In genomic region chr17:31557947-31558542, GRCm38 (mm10) we compare ENCODE assay signal across 8 mouse cellular contexts. TPM values are rescaled to one million over a fixed set of nuclear protein-coding genes. Genes with fewer than 3 reads are reported as not detected.
A peak's percentile ranks its signal among the peaks of the same experiment; 100 is the strongest.
DNase-seq lines count a peak whose midpoint lies in the region; ATAC-seq lines count a peak whose summit lies in the region.

No protein-coding gene starts in this region.

- no peaks in the 10 kb centered on the region for H3K9me3 ChIP-seq in forebrain, embryonic 13.5 days (replicated peaks)
- H3K9me3 ChIP-seq in forebrain, embryonic 12.5 days, result no peaks in the 10 kb centered on the region
- no peaks in the 10 kb centered on the region for H3K9me3 ChIP-seq in forebrain, embryonic 16.5 days (ENCODE audit: control insufficient read depth, low read length)

- no peak overlapping the region for H3K4me2 ChIP-seq in forebrain, embryonic 13.5 days
- no peak overlapping the region for H3K4me2 ChIP-seq in forebrain, embryonic 12.5 days
- H3K4me2 ChIP-seq in forebrain, embryonic 16.5 days (ENCODE audit: low read length), result no peak overlapping the region

- H3K9ac ChIP-seq in forebrain, embryonic 13.5 days, result no peak overlapping the region
- H3K9ac ChIP-seq in forebrain, embryonic 12.5 days, result no peak overlapping the region
- no peak overlapping the region for H3K9ac ChIP-seq in forebrain, embryonic 16.5 days (replicated peaks; ENCODE audit: low read depth, low read length)

- no peak for ATAC-seq in forebrain, embryonic 13.5 days
- no peak for ATAC-seq in forebrain, embryonic 12.5 days (ENCODE audit: low FRiP score)
- ATAC-seq in CD4-positive, CD25-positive, alpha-beta regulatory T cell, adult 4 months, result peak; percentile 65
- ATAC-seq in forebrain, embryonic 16.5 days, result no peak
- ATAC-seq in megakaryocyte, adult 5-6 weeks (ENCODE audit: poor library complexity, severe bottlenecking), result peak; percentile 62

- WGBS in forebrain, embryonic 13.5 days, result 84% methylated on average over 10 of the region's 10 CpGs
- WGBS in forebrain, embryonic 12.5 days, result 81% methylated on average over 10 of the region's 10 CpGs
- 82% methylated on average over 10 of the region's 10 CpGs for WGBS in forebrain, embryonic 16.5 days

- DNase-seq in urinary bladder, postnatal 4 days (ENCODE audit: low spot score in 2 of 2), result no peak
- DNase-seq in gastrocnemius, adult 18-20 months (ENCODE audit: low spot score), result no peak
- no peak for DNase-seq in urinary bladder, postnatal 10 days (ENCODE audit: low spot score)

- H3K36me3 ChIP-seq in forebrain, embryonic 13.5 days (ENCODE audit: poor library complexity, severe bottlenecking), result no peaks in the 10 kb centered on the region
- H3K36me3 ChIP-seq in forebrain, embryonic 12.5 days (replicated peaks), result no peaks in the 10 kb centered on the region
- H3K36me3 ChIP-seq in forebrain, embryonic 16.5 days (ENCODE audit: control insufficient read depth, insufficient read depth), result no peaks in the 10 kb centered on the region

- H3K27ac ChIP-seq in forebrain, embryonic 13.5 days, result peak overlapping the region; percentile 74
- H3K27ac ChIP-seq in forebrain, embryonic 12.5 days, result no peak overlapping the region
- H3K27ac ChIP-seq in forebrain, embryonic 16.5 days (ENCODE audit: low read length), result peak overlapping the region; percentile 67

- H3K4me3 ChIP-seq in forebrain, embryonic 13.5 days, result no peak overlapping the region
- no peak overlapping the region for H3K4me3 ChIP-seq in forebrain, embryonic 12.5 days (replicated peaks)
- no peak overlapping the region for H3K4me3 ChIP-seq in forebrain, embryonic 16.5 days (replicated peaks; ENCODE audit: low read length)

- H3K4me1 ChIP-seq in forebrain, embryonic 13.5 days, result peaks cover 17% of the 10 kb centered on the region
- H3K4me1 ChIP-seq in forebrain, embryonic 12.5 days, result peaks cover 12% of the 10 kb centered on the region; the same call in 1 of the 2 replicates
- peaks cover 13% of the 10 kb centered on the region for H3K4me1 ChIP-seq in forebrain, embryonic 16.5 days (replicated peaks; ENCODE audit: control insufficient read depth, insufficient read depth, low read length)

- H3K27me3 ChIP-seq in forebrain, embryonic 13.5 days, result no peaks in the 10 kb centered on the region
- no peaks in the 10 kb centered on the region for H3K27me3 ChIP-seq in forebrain, embryonic 12.5 days
- no peaks in the 10 kb centered on the region for H3K27me3 ChIP-seq in forebrain, embryonic 16.5 days (replicated peaks; ENCODE audit: control insufficient read depth, insufficient read depth, low read length)

RNA-seq across cellular contexts. Expression of gene Pknox1, which starts 6.5 kb away (rescaled TPM):
- polyA plus RNA-seq in forebrain, embryonic 13.5 days (2015; fragmentation: Nextera tagmentation; extraction: Ambion mirVana), result 29.6 and 30.5 TPM in 2 replicates
- 30.6 and 31.3 TPM in 2 replicates for polyA plus RNA-seq in forebrain, embryonic 12.5 days (2016; fragmentation: Nextera tagmentation; extraction: Ambion mirVana)
- 10 to 100 TPM; 48.3 to 58.9 TPM for polyA plus RNA-seq in CD4-positive, CD25-positive, alpha-beta regulatory T cell, adult 4 months (2017; shearing (Covaris generic))
- polyA plus RNA-seq in forebrain, embryonic 16.5 days (2015; fragmentation: Nextera tagmentation; extraction: Ambion mirVana), result 32.2 and 36.0 TPM in 2 replicates
- total RNA-seq in megakaryocyte, adult 5-6 weeks (2015), result 19.5 and 20.8 TPM in 2 replicates
- 24.7 and 33.1 TPM in 2 replicates for total RNA-seq in megakaryocyte, adult 5-6 weeks (2017)
- total RNA-seq in gastrocnemius, adult 18-20 months (2021), result 10 to 100 TPM in 1 of 2 experiments, 1 to 10 TPM in 1; 5.8 to 11.4 TPM

RNA-seq across cellular contexts. Expression of gene Ndufv3, which starts 38.1 kb away (rescaled TPM):
- polyA plus RNA-seq in forebrain, embryonic 13.5 days (2015; fragmentation: Nextera tagmentation; extraction: Ambion mirVana), result 340 and 354 TPM in 2 replicates
- polyA plus RNA-seq in forebrain, embryonic 12.5 days (2016; fragmentation: Nextera tagmentation; extraction: Ambion mirVana), result 248 TPM in 2 replicates
- polyA plus RNA-seq in CD4-positive, CD25-positive, alpha-beta regulatory T cell, adult 4 months (2017; shearing (Covaris generic)), result 100 to 1,000 TPM; 217 to 229 TPM
- 294 and 316 TPM in 2 replicates for polyA plus RNA-seq in forebrain, embryonic 16.5 days (2015; fragmentation: Nextera tagmentation; extraction: Ambion mirVana)
- 92.8 and 95.7 TPM in 2 replicates for total RNA-seq in megakaryocyte, adult 5-6 weeks (2015)
- total RNA-seq in megakaryocyte, adult 5-6 weeks (2017), result 215 and 217 TPM in 2 replicates
- total RNA-seq in gastrocnemius, adult 18-20 months (2021), result 100 to 1,000 TPM; 469 to 480 TPM

RNA-seq across cellular contexts. Expression of gene Wdr4, which starts 38.3 kb away (rescaled TPM):
- 37.9 and 43.6 TPM in 2 replicates for polyA plus RNA-seq in forebrain, embryonic 13.5 days (2015; fragmentation: Nextera tagmentation; extraction: Ambion mirVana)
- polyA plus RNA-seq in forebrain, embryonic 12.5 days (2016; fragmentation: Nextera tagmentation; extraction: Ambion mirVana), result 43.2 and 45.6 TPM in 2 replicates
- 10 to 100 TPM; 18.2 to 24.9 TPM for polyA plus RNA-seq in CD4-positive, CD25-positive, alpha-beta regulatory T cell, adult 4 months (2017; shearing (Covaris generic))
- polyA plus RNA-seq in forebrain, embryonic 16.5 days (2015; fragmentation: Nextera tagmentation; extraction: Ambion mirVana), result 39.4 and 43.8 TPM in 2 replicates
- total RNA-seq in megakaryocyte, adult 5-6 weeks (2015), result 2.8 and 3.4 TPM in 2 replicates
- total RNA-seq in megakaryocyte, adult 5-6 weeks (2017), result 3.7 and 7.3 TPM in 2 replicates
- 1 to 10 TPM; 4.6 to 7.5 TPM for total RNA-seq in gastrocnemius, adult 18-20 months (2021)

Comparison
In these comparisons a context has a peak if more than half of its experiments do, and no peak if none do; other contexts are left out.
1. ATAC-seq: peak in CD4-positive, CD25-positive, alpha-beta regulatory T cell, adult 4 months (single experiment) and megakaryocyte, adult 5-6 weeks (single experiment); none in forebrain, embryonic 13.5 days (single experiment), forebrain, embryonic 12.5 days (single experiment) and forebrain, embryonic 16.5 days (single experiment).